Mouse (Mus musculus): ENCODE results near the gene Triap1. TPM values are rescaled to one million over a fixed set of nuclear protein-coding genes. Genes with fewer than 3 reads are reported as not detected.
A peak's percentile ranks its signal among the peaks of the same experiment; 100 is the strongest.

Gene Triap1
- polyA plus RNA-seq, 1 experiment: 7.6 TPM

DNA sequence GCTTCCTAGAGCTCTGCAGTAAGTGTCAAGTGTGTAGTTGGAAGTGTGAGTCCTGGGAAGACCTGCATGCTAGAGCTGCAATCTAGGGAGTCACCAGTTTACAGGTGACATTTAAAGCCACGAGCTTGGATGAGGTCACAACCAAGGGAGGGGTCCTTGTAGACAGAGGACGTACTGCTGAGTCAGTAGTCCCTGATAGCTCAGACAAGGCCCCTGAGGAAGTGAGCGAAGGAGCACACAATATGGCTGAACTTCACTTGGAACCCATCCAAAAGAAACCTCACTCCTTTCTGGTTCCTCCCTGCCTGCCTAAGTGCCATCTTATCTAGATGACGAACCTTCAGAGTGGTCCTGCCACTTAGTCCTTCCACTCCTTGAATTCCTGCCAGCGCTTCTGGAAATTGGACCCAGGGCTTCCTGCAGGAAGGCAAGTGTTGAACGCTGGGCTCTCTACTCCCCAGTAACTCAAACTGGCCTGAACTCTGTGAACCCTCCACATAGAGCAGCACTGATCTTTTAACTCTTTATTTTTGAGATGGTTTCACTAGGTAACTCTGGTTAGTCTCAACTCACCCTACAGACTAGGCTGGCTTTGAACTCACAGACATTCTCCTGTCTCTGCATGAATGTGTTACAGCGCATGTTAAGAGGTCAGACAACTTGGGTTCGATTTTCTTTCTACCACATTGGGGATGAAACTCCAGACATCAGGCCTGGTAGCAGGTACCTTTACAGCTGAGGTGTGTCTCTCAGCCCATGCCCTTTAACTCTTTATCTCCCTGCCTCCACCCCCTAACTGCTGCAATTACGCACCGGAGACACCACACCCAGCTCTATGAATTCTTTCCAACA lies 28.0 kb upstream of the Triap1 start:
- H3K36me3 ChIP-seq (replicated peaks; ENCODE audit: low read length): peaks cover 3% of the 10 kb centered on the region
- H3K27me3 ChIP-seq (replicated peaks): peaks cover 7% of the 10 kb centered on the region
- no peak overlapping the region for H3K4me3 ChIP-seq (replicated peaks)
- peaks cover 37% of the 10 kb centered on the region for H3K4me1 ChIP-seq
- no peak for TF ChIP-seq GATA1 (IDR thresholded peaks at IDR 0.05; ENCODE audit: borderline replicate concordance, low read length)
- TF ChIP-seq FLI1 (IDR thresholded peaks at IDR 0.05; ENCODE audit: low read length): no peak
- H3K9me3 ChIP-seq: no peaks in the 10 kb centered on the region

DNA sequence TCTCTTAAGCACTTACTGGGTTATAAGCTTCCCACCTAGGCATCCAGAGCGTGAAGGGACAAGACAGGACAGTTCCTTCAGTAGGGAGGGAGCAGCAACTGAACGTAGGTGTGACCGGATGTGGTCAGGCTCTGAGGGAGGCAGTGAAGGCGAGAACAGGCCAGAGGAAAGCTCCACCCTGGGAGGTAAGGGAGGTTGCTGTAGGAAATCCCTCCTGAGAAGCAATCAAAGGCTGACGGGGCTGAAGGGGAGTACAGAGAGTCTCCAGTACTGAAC lies 27.4 kb upstream of the Triap1 start:
- no peak for TF ChIP-seq FLI1 (IDR thresholded peaks at IDR 0.05; ENCODE audit: low read length)
- TF ChIP-seq GATA1 (IDR thresholded peaks at IDR 0.05; ENCODE audit: borderline replicate concordance, low read length): no peak
- H3K9me3 ChIP-seq: no peaks in the 10 kb centered on the region

DNA sequence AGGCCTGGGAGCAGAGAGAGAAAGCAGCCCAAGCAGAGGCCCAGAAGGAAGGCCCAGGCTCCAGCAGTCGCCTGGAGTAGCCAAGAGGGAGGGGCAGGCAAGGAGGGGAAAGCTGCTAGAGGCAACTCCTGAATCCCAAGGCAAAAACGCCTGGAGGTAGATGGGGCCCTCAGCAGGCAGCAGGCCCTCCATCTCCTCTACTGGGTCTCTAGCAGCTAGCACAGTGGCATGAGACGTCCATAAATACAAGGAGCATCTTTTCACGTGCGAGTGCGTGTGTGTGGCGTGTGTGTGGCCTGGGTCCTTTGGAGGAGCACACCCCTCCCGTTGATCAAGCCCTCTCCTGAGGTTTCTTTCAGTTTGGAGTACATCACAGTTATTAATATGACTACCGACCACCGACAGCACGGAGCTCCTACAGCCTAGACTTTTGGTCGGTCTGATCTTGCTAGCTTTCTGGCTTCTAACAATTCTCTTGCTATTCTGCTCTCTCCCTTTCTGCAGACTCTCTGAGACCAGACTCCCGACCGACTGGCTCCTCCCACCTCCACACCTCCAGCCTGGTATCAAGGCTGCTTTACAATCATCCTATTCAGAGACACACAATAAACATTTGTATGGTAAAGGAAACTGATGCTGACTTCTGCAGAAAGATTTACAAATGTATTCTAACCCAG lies 23.9 kb upstream of the Triap1 start:
- peaks cover 54% of the 10 kb centered on the region for H3K4me1 ChIP-seq
- no peaks in the 10 kb centered on the region for H3K27me3 ChIP-seq (replicated peaks)
- H3K4me3 ChIP-seq (replicated peaks): no peak overlapping the region
- TF ChIP-seq GATA1 (IDR thresholded peaks at IDR 0.05; ENCODE audit: borderline replicate concordance, low read length) (no peak), FLI1 (IDR thresholded peaks at IDR 0.05; ENCODE audit: low read length) (no peak)
- H3K36me3 ChIP-seq (replicated peaks; ENCODE audit: low read length): no peaks in the 10 kb centered on the region
- H3K9me3 ChIP-seq: no peaks in the 10 kb centered on the region

More for the DNA sequence above, 27.4 kb upstream of the Triap1 start:
- H3K4me1 ChIP-seq: peaks cover 42% of the 10 kb centered on the region
- H3K27me3 ChIP-seq (replicated peaks): peaks cover 6% of the 10 kb centered on the region
- no peaks in the 10 kb centered on the region for H3K36me3 ChIP-seq (replicated peaks; ENCODE audit: low read length)
- no peak overlapping the region for H3K4me3 ChIP-seq (replicated peaks)

DNA sequence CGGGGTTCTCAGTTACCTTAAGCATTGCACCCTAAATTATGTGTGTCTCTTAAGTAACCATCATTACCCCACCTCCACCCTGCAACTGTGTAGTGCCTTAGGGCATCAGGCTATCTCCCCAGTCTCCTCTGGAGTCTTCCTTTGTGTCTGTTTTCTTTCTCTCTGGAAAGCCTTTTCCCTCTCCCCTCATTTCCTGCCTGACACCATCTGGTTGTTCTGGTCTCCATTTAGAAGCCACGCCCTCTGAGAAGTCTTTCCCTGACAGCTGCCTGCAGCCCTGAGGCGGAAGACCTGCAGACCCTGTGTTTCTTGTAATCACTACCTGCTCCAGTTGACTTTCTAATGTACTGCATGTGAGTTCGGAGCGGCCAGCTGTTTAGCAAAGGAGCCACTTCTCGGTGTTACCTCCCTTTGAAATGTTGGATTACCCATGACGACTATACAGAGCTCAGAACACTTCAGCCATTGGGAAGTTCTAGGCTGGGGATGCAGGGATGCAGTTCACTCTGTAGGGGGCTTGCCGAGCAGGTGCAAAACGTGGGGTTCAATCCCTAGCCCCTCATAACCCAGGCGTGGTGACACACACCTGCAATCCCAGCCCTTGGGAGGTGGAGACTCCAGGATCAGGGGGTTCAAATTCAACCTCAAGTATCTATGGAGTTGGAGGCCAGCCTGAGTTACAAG lies 23.2 kb upstream of the Triap1 start:
- H3K4me3 ChIP-seq (replicated peaks): peak overlapping the region; percentile 35
- H3K36me3 ChIP-seq (replicated peaks; ENCODE audit: low read length): no peaks in the 10 kb centered on the region
- peaks cover 47% of the 10 kb centered on the region for H3K4me1 ChIP-seq
- TF ChIP-seq GATA1 (IDR thresholded peaks at IDR 0.05; ENCODE audit: borderline replicate concordance, low read length) (no peak), FLI1 (IDR thresholded peaks at IDR 0.05; ENCODE audit: low read length) (no peak)
- H3K9me3 ChIP-seq: no peaks in the 10 kb centered on the region
- H3K27me3 ChIP-seq (replicated peaks): no peaks in the 10 kb centered on the region

DNA sequence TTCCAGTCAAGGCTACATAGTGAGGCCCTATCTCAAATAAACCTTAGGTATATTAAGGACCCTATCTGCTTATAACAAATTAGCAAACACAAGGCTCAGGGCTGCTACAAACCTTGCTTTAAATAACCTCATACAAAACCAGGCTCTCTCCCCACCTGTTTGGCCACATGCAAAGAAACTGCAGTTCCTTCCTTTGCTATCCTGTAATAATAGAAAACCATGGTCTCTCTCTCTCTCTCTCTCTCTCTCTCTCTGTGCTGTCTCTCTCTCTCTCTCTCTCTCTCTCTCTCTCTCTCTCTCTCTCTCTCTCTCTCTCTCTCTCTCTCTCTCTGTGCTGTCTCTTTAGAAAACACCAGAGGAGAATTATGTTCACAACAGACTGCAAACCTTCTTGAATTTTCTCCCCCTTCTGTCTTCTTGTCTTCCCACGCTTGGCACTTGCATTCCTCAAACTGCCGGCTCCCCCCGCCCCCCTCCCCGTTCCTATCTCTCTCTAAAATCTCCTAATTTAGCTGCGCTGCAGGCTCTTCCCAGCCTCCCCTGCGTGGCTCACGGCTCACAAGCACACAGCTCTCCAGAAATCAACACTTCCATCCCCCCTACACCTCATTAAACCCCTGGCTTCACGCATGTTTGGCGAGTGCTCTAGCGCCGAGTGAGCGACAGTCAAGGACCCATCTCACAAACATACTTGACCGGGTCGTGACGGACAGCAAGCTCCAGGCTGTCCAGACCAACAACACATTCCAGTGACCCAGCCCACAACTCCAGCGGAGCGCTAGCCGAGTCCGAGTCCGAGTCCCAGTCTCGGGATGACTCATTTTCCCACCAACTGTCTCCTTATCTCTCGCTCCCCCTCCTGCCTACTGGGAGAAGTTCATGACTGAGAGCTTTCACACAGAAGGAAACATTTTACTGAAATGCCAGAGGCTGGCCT lies 21.8 kb upstream of the Triap1 start:
- H3K4me1 ChIP-seq: peaks cover 35% of the 10 kb centered on the region
- H3K27me3 ChIP-seq (replicated peaks): no peaks in the 10 kb centered on the region
- H3K36me3 ChIP-seq (replicated peaks; ENCODE audit: low read length): no peaks in the 10 kb centered on the region
- H3K4me3 ChIP-seq (replicated peaks): peak overlapping the region; percentile 93
- TF ChIP-seq GATA1 (IDR thresholded peaks at IDR 0.05; ENCODE audit: borderline replicate concordance, low read length): no peak; the same call in 2 of the 3 replicates
- TF ChIP-seq FLI1 (IDR thresholded peaks at IDR 0.05; ENCODE audit: low read length): no peak
- H3K9me3 ChIP-seq: no peaks in the 10 kb centered on the region

DNA sequence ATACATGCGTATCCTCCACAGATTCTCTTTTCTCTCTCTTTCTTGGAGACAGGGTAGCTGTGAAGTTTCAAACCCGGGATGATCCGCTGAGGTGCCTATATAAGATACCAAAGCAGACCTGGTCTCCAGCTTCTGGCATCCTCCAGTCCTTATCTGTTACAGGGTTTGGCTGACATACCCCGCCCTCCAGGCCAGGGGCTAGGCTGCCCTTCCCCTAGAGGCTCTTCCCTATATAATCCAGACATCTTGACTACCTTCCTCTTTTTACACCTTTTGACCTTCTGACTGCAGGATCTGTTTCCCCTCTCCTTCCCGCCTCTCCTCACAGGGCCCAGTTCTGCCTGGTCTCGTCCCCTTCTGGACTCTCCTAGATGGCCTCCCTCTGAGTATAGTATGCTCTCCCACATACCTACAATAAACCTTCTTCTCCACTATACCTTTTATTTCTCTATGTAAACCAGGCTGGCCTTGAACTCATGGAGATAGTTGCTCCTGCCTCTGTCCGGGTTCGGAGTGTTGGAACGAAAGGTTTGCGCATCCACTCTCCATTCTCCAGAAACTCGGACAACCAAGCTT lies 14.7 kb upstream of the Triap1 start:
- TF ChIP-seq GATA1 (IDR thresholded peaks at IDR 0.05; ENCODE audit: borderline replicate concordance, low read length) (no peak), FLI1 (IDR thresholded peaks at IDR 0.05; ENCODE audit: low read length) (no peak)
- Histone ChIP-seq H3K4me1 (peaks cover 45% of the 10 kb centered on the region), H3K9me3 (no peaks in the 10 kb centered on the region), H3K27me3 (replicated peaks) (no peaks in the 10 kb centered on the region), H3K4me3 (replicated peaks) (peak overlapping the region; percentile 100), H3K36me3 (replicated peaks; ENCODE audit: low read length) (peaks cover 32% of the 10 kb centered on the region)

DNA sequence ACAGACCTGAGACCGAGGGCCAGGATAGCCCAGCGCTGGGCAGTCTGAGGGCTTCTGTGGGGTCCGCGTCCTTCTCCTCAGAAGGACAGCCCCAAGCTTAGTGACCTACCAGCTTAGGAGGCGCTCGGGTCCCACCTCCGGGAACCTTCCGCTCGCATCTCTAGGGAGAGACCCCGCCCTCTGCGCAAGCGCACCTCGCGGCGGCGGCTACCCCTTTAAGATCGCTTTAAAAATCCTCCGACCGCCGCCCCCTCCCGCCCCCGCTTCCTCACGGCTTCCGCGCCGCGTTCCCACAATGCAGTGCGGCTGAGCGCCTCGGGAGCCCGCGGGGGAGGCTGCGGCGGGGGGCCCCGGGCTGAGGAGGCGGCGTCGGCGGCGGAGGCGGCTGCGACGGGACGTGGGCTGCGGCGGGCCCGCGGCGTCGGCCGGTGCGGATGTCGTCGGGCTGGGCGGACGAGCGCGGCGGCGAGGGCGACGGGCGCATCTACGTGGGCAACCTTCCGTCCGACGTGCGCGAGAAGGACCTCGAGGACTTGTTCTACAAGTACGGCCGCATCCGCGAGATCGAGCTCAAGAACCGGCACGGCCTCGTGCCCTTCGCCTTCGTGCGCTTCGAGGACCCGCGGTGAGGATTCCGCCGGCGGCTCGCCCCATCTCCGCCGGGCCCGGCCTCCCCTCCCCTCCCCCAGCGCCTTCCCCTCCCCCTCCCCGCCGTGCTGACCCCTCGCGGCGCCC lies 14.0 kb upstream of the Triap1 start, which contains the start of gene Srsf9:
Srsf9 (plus strand) TSS at position 303 of the 735 bp plus-strand sequence.
- Histone ChIP-seq H3K9me3 (no peaks in the 10 kb centered on the region), H3K4me3 (replicated peaks) (peak within 1 kb of the TSS; percentile 100), H3K36me3 (replicated peaks; ENCODE audit: low read length) (peaks cover 39% of the 10 kb centered on the region), H3K27me3 (replicated peaks) (no peaks in the 10 kb centered on the region), H3K4me1 (peaks cover 49% of the 10 kb centered on the region)
- no peak for TF ChIP-seq GATA1 (IDR thresholded peaks at IDR 0.05; ENCODE audit: borderline replicate concordance, low read length)

Data from megakaryocyte, embryonic 14.5 days (primary cell).